Comparison of ENCODE assay signal across 7 mouse cellular contexts in the genomic region with DNA sequence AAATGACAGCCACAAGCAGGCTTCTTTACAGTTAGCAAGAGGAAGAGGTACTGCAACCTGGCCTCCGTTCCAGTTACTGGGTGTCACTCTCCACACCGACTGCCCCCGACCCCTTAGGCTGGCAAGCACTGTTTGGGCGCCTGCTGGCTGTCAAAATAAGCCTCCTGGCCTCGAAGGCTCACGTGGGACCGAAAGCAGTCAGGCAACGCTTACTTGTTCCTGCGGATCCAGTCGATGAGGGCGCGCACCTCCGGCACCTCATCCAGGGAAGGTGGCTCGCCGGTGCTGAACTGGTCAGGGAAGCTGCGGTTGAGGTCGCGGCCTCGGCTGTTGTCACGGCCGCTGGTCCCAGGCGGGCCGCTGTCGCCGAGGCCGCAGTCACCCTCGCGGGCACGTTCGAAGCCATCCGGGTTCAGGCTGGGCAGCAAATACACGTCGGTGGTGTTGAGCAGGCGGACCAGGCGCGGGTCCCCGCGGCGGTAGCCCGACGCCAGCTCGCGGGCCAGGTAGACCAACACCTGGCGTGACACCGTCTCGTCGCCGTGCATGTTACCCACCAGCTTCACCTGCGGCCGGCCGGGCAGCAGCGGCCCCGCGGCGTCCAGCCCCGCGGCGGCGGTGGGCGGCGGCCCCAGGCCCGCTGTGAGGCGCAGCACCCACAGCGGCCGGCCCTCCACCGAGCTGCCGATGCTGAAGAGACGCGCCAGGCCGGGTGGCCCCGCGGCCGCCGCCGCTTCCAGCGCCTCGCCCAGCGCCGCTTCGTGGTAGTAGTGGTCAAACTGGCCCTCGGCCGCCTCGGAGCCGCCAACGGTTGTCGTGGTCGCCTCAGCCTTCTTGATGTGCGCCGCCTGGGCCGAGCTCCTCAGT. TPM values are rescaled to one million over a fixed set of nuclear protein-coding genes. Genes with fewer than 3 reads are reported as not detected.
DNase-seq lines count a peak whose midpoint lies in the region; ATAC-seq and TF ChIP-seq lines count a peak whose summit lies in the region.

No protein-coding gene starts in this region.

- DNase-seq in ES-CJ7 (ENCODE audit: low read depth, low spot score), result peak; percentile 38
- peak; percentile 44 to 75 for DNase-seq in adrenal gland, adult (ENCODE audit: inconsistent age in 2 of 2, low spot score in 1 of 2)
- peak; percentile 50 for DNase-seq in hindbrain, embryonic 10.5 days (ENCODE audit: low spot score)
- peak; percentile 55 for DNase-seq in midbrain, embryonic 14.5 days
- peak; percentile 53 for DNase-seq in stomach, postnatal 0 days (ENCODE audit: low spot score)

- H3K27me3 ChIP-seq in embryonic facial prominence, embryonic 12.5 days, result no peaks in the 10 kb centered on the region
- no peaks in the 10 kb centered on the region for H3K27me3 ChIP-seq in hindbrain, embryonic 10.5 days (ENCODE audit: insufficient read depth, poor library complexity, severe bottlenecking)
- no peaks in the 10 kb centered on the region for H3K27me3 ChIP-seq in limb, embryonic 13.5 days
- no peaks in the 10 kb centered on the region for H3K27me3 ChIP-seq in midbrain, embryonic 14.5 days (ENCODE audit: control insufficient read depth, insufficient read depth, low read length)
- H3K27me3 ChIP-seq in stomach, postnatal 0 days (ENCODE audit: control insufficient read depth, insufficient read depth, low read length), result no peaks in the 10 kb centered on the region

- no peak for TF ChIP-seq CTCF in stomach, postnatal 0 days (IDR thresholded peaks at IDR 0.05; ENCODE audit: low read depth)

- peaks cover 29% of the 10 kb centered on the region for H3K4me1 ChIP-seq in embryonic facial prominence, embryonic 12.5 days
- H3K4me1 ChIP-seq in hindbrain, embryonic 10.5 days (replicated peaks), result peaks cover 59% of the 10 kb centered on the region
- peaks cover 30% of the 10 kb centered on the region for H3K4me1 ChIP-seq in limb, embryonic 13.5 days
- H3K4me1 ChIP-seq in midbrain, embryonic 14.5 days (ENCODE audit: control insufficient read depth, insufficient read depth, low read length), result peaks cover 33% of the 10 kb centered on the region
- no peaks in the 10 kb centered on the region for H3K4me1 ChIP-seq in stomach, postnatal 0 days (replicated peaks; ENCODE audit: control insufficient read depth, insufficient read depth)

- TF ChIP-seq EP300 in stomach, postnatal 0 days (optimal IDR thresholded peaks at IDR 0.05), result no peak

- no peaks in the 10 kb centered on the region for H3K36me3 ChIP-seq in embryonic facial prominence, embryonic 12.5 days
- no peaks in the 10 kb centered on the region for H3K36me3 ChIP-seq in hindbrain, embryonic 10.5 days
- H3K36me3 ChIP-seq in limb, embryonic 13.5 days, result no peaks in the 10 kb centered on the region
- H3K36me3 ChIP-seq in midbrain, embryonic 14.5 days (ENCODE audit: control insufficient read depth, insufficient read depth, low read length), result no peaks in the 10 kb centered on the region
- no peaks in the 10 kb centered on the region for H3K36me3 ChIP-seq in stomach, postnatal 0 days (ENCODE audit: control insufficient read depth, insufficient read depth, low read length)

- H3K27ac ChIP-seq in embryonic facial prominence, embryonic 12.5 days, result peak overlapping the region; percentile 84
- peak overlapping the region; percentile 96 for H3K27ac ChIP-seq in hindbrain, embryonic 10.5 days
- H3K27ac ChIP-seq in limb, embryonic 13.5 days, result peak overlapping the region; percentile 83; the same call in 1 of the 2 replicates
- H3K27ac ChIP-seq in midbrain, embryonic 14.5 days (replicated peaks; ENCODE audit: low read depth, low read length), result peak overlapping the region; percentile 88
- H3K27ac ChIP-seq in stomach, postnatal 0 days (replicated peaks), result peak overlapping the region; percentile 89

- peak overlapping the region; percentile 93 for H3K9ac ChIP-seq in embryonic facial prominence, embryonic 12.5 days
- H3K9ac ChIP-seq in limb, embryonic 13.5 days, result peak overlapping the region; percentile 93
- H3K9ac ChIP-seq in midbrain, embryonic 14.5 days (replicated peaks; ENCODE audit: low read length), result peak overlapping the region; percentile 86
- H3K9ac ChIP-seq in stomach, postnatal 0 days (ENCODE audit: low read length), result peak overlapping the region; percentile 92

- WGBS in embryonic facial prominence, embryonic 12.5 days, result under 1% methylated on average over 90 of the region's 90 CpGs
- under 1% methylated on average over 90 of the region's 90 CpGs for WGBS in hindbrain, embryonic 10.5 days
- under 1% methylated on average over 88 of the region's 90 CpGs for WGBS in limb, embryonic 13.5 days
- under 1% methylated on average over 90 of the region's 90 CpGs for WGBS in midbrain, embryonic 14.5 days
- WGBS in stomach, postnatal 0 days, result under 1% methylated on average over 72 of the region's 90 CpGs

- peak overlapping the region; percentile 94 for H3K4me3 ChIP-seq in embryonic facial prominence, embryonic 12.5 days
- peak overlapping the region; percentile 97 for H3K4me3 ChIP-seq in hindbrain, embryonic 10.5 days
- peak overlapping the region; percentile 90 for H3K4me3 ChIP-seq in limb, embryonic 13.5 days
- peak overlapping the region; percentile 88 for H3K4me3 ChIP-seq in midbrain, embryonic 14.5 days (replicated peaks; ENCODE audit: low read depth, low read length)
- H3K4me3 ChIP-seq in stomach, postnatal 0 days (ENCODE audit: low read depth, low read length), result peak overlapping the region; percentile 94

- no peaks in the 10 kb centered on the region for H3K9me3 ChIP-seq in embryonic facial prominence, embryonic 12.5 days
- H3K9me3 ChIP-seq in hindbrain, embryonic 10.5 days, result no peaks in the 10 kb centered on the region
- peaks cover under 1% of the 10 kb centered on the region; the same call in 1 of the 2 replicates for H3K9me3 ChIP-seq in limb, embryonic 13.5 days
- H3K9me3 ChIP-seq in midbrain, embryonic 14.5 days (ENCODE audit: control insufficient read depth, low read length), result no peaks in the 10 kb centered on the region
- no peaks in the 10 kb centered on the region for H3K9me3 ChIP-seq in stomach, postnatal 0 days (ENCODE audit: control insufficient read depth, low read length)

- ATAC-seq in embryonic facial prominence, embryonic 12.5 days (ENCODE audit: insufficient number of reproducible peaks, insufficient read depth, low FRiP score, low TSS enrichment), result peak; percentile 81
- peak; percentile 68 for ATAC-seq in limb, embryonic 13.5 days (ENCODE audit: low FRiP score, low read depth)
- peak; percentile 73; the same call in 1 of the 2 replicates for ATAC-seq in midbrain, embryonic 14.5 days (ENCODE audit: low FRiP score, low TSS enrichment)
- ATAC-seq in stomach, postnatal 0 days (ENCODE audit: low FRiP score, low TSS enrichment), result peak; percentile 61

- peak overlapping the region; percentile 99 for H3K4me2 ChIP-seq in embryonic facial prominence, embryonic 12.5 days (replicated peaks)
- peak overlapping the region; percentile 99 for H3K4me2 ChIP-seq in limb, embryonic 13.5 days (replicated peaks)
- H3K4me2 ChIP-seq in midbrain, embryonic 14.5 days (ENCODE audit: low read length), result peak overlapping the region; percentile 96
- peak overlapping the region; percentile 93 for H3K4me2 ChIP-seq in stomach, postnatal 0 days (replicated peaks; ENCODE audit: low read depth)

RNA-seq across cellular contexts. Expression of gene Cpd, which starts 0.6 kb away (rescaled TPM):
- polyA plus RNA-seq in embryonic facial prominence, embryonic 12.5 days (2016; fragmentation: Nextera tagmentation; extraction: Ambion mirVana), result 15.0 and 15.2 TPM in 2 replicates
- polyA plus RNA-seq in hindbrain, embryonic 10.5 days (2016; fragmentation: Nextera tagmentation; extraction: Ambion mirVana), result 8.0 and 8.4 TPM in 2 replicates
- polyA plus RNA-seq in limb, embryonic 13.5 days (2015; fragmentation: Nextera tagmentation; extraction: Ambion mirVana), result 9.8 and 10.3 TPM in 2 replicates
- 8.6 and 11.8 TPM in 2 replicates for polyA plus RNA-seq in midbrain, embryonic 14.5 days (2014; fragmentation: Nextera tagmentation; extraction: Ambion mirVana)
- 15.9 and 16.1 TPM in 2 replicates for polyA plus RNA-seq in stomach, postnatal 0 days (2015; fragmentation: Nextera tagmentation; extraction: Ambion mirVana)

RNA-seq across cellular contexts. Expression of gene Tmigd1, which starts 55.7 kb away (rescaled TPM):
- not detected in 2 replicates for polyA plus RNA-seq in embryonic facial prominence, embryonic 12.5 days (2016; fragmentation: Nextera tagmentation; extraction: Ambion mirVana)
- polyA plus RNA-seq in hindbrain, embryonic 10.5 days (2016; fragmentation: Nextera tagmentation; extraction: Ambion mirVana), result 0.29 TPM in 1 of 2 replicates, not detected in the other
- polyA plus RNA-seq in limb, embryonic 13.5 days (2015; fragmentation: Nextera tagmentation; extraction: Ambion mirVana), result not detected in 2 replicates
- 0.16 TPM in 1 of 2 replicates, not detected in the other for polyA plus RNA-seq in midbrain, embryonic 14.5 days (2014; fragmentation: Nextera tagmentation; extraction: Ambion mirVana)
- 1.7 and 1.9 TPM in 2 replicates for polyA plus RNA-seq in stomach, postnatal 0 days (2015; fragmentation: Nextera tagmentation; extraction: Ambion mirVana)

Comparison
In these comparisons a context has a peak if more than half of its experiments do, and no peak if none do; other contexts are left out.
1. Peak in every context shown above with its lines: DNase-seq, ATAC-seq, H3K4me3 ChIP-seq and H3K27ac ChIP-seq.